Mouse (Mus musculus) mesoderm, embryonic 11.5 days (tissue): ENCODE measurements at regions not wholly inside any gene's neighbourhood (a gene's known extent, or its start where the extent isn't known, plus 50 kb on each side); places are given as distances from the start of the nearest gene placed in this dataset.
A peak's percentile ranks its signal among the peaks of the same experiment; 100 is the strongest.

Source experiments
- DNase-seq: peaks from one replicate; pipeline ENCODE4 v3.0.0-alpha.2; 2012; ENCODE audit warnings: low read depth, low spot score

- DNase-seq: peak; percentile 71
Measured at GRCm38 (mm10) chr16:30774951-30775661, 175.6 kb downstream of the Fam43a start.

- peak; percentile 48 for DNase-seq
Measured at GRCm38 (mm10) chr16:30775740-30776700, 176.5 kb downstream of the Fam43a start.

GRCm38 (mm10) chr16:30777416-30777815 lies 177.9 kb downstream of the Fam43a start:
- DNase-seq: no peak

GRCm38 (mm10) chr16:30778078-30778477 lies 178.6 kb downstream of the Fam43a start:
- peak; percentile 38 for DNase-seq

GRCm38 (mm10) chr16:30778945-30779344 lies 179.4 kb downstream of the Fam43a start:
- no peak for DNase-seq

- DNase-seq: no peak
Measured at GRCm38 (mm10) chr16:30784261-30784660, 184.7 kb downstream of the Fam43a start.

GRCm38 (mm10) chr16:30784949-30785348 lies 185.4 kb downstream of the Fam43a start:
- DNase-seq: no peak

GRCm38 (mm10) chr16:30786060-30786459 lies 186.5 kb downstream of the Fam43a start:
- DNase-seq: no peak

- no peak for DNase-seq
Measured at GRCm38 (mm10) chr16:30787351-30787750, 187.8 kb downstream of the Fam43a start.

- no peak for DNase-seq
Measured at GRCm38 (mm10) chr16:30788321-30788781, 188.8 kb downstream of the Fam43a start.

GRCm38 (mm10) chr16:30788944-30789781 lies 189.6 kb downstream of the Fam43a start:
- DNase-seq: no peak

GRCm38 (mm10) chr16:30790036-30790435 lies 190.5 kb downstream of the Fam43a start:
- no peak for DNase-seq

GRCm38 (mm10) chr16:30790551-30791001 lies 191.1 kb downstream of the Fam43a start:
- no peak for DNase-seq

- DNase-seq: no peak
Measured at GRCm38 (mm10) chr16:30791048-30791855, 191.7 kb downstream of the Fam43a start.

- DNase-seq: no peak
Measured at GRCm38 (mm10) chr16:30792738-30793377, 193.3 kb downstream of the Fam43a start.

GRCm38 (mm10) chr16:30793378-30793753 lies 193.8 kb downstream of the Fam43a start:
- DNase-seq: no peak

- DNase-seq: no peak
Measured at GRCm38 (mm10) chr16:30793856-30794255, 194.3 kb downstream of the Fam43a start.

- no peak for DNase-seq
Measured at GRCm38 (mm10) chr16:30795501-30795904, 196.0 kb downstream of the Fam43a start.

- no peak for DNase-seq
Measured at GRCm38 (mm10) chr16:30796103-30796502, 196.6 kb downstream of the Fam43a start.

- DNase-seq: no peak
Measured at GRCm38 (mm10) chr16:30797006-30797405, 197.5 kb downstream of the Fam43a start.
